Mouse (Mus musculus) C2C12 (cell line): Measurements from ENCODE around the gene Chil6. TPM values are rescaled to one million over a fixed set of nuclear protein-coding genes. Genes with fewer than 3 reads are reported as not detected.
A peak's percentile ranks its signal among the peaks of the same experiment; 100 is the strongest.

Source experiments
- H3K27me3 ChIP-seq: one replicate; pipeline ENCODE4 v1.6.1; 2011; ENCODE audit not compliant: control insufficient read depth, insufficient read depth, insufficient read length
- H3K36me3 ChIP-seq: one replicate; pipeline ENCODE4 v1.6.1; 2011; ENCODE audit not compliant: control insufficient read depth, insufficient read depth
- H3K4me3 ChIP-seq: one replicate; pipeline ENCODE4 v1.5.1; 2011; ENCODE audit warnings: mild to moderate bottlenecking, control low read depth; ENCODE audit not compliant: poor library complexity, insufficient read depth, severe bottlenecking
- H3K79me2 ChIP-seq: one replicate; pipeline ENCODE4 v1.6.1; 2011; ENCODE audit not compliant: control insufficient read depth, insufficient read depth
- H3K79me3 ChIP-seq: one replicate; pipeline ENCODE4 v1.6.1; 2011; ENCODE audit warnings: low read depth, control low read depth
- H3ac ChIP-seq: one replicate; pipeline ENCODE3; 2011; ENCODE audit warnings: low read depth; ENCODE audit not compliant: control insufficient read depth, insufficient read length
- CEBPB ChIP-seq: IDR thresholded peaks from one replicate; pipeline ENCODE4 v1.6.1; 2011; ENCODE audit warnings: low read depth, mild to moderate bottlenecking, control low read depth, moderate library complexity
- CTCF ChIP-seq: IDR thresholded peaks from one replicate; pipeline ENCODE4 v1.5.1; 2011; ENCODE audit not compliant: control insufficient read depth, insufficient read depth, insufficient read length
- FOSL1 ChIP-seq: IDR thresholded peaks from one replicate; pipeline ENCODE4 v1.8.0; 2011; ENCODE audit warnings: mild to moderate bottlenecking, low read length; ENCODE audit not compliant: poor library complexity, insufficient read depth, severe bottlenecking
- MAX ChIP-seq: IDR thresholded peaks from one replicate; pipeline ENCODE4 v1.6.1; 2011; ENCODE audit warnings: mild to moderate bottlenecking, control low read depth
- MYOD1 ChIP-seq: IDR thresholded peaks from one replicate; pipeline ENCODE4 v1.6.1; 2011; ENCODE audit warnings: low read depth; ENCODE audit not compliant: control insufficient read depth, insufficient read length
- MYOG ChIP-seq: IDR thresholded peaks from one replicate; pipeline ENCODE4 v1.6.1; 2011; ENCODE audit not compliant: control insufficient read depth, insufficient read length; ENCODE audit errors: extremely low read depth
- USF1 ChIP-seq: IDR thresholded peaks from one replicate; pipeline ENCODE4 v1.6.1; 2011; ENCODE audit warnings: low read depth, mild to moderate bottlenecking, control low read depth, moderate library complexity
- long read RNA-seq, 2 experiments: library from polyadenylated mRNA; unstranded; transcript quantifications; one replicate each; pipeline ENCODE4 v2.0.0; 2019 to 2020
- polyA plus RNA-seq: library from polyadenylated mRNA; unstranded; fragments of >200 nt; fragmentation: generic; extraction: Trizol; gene quantifications from one replicate; pipeline ENCODE4 v1.2.1, GENCODE M21; 2012; ENCODE audit warnings: missing spikeins

The Chil6 gene
- polyA plus RNA-seq: not detected
- long read RNA-seq, experiment 1: 0 reads
- long read RNA-seq, experiment 2: 0 reads

- Histone ChIP-seq H3K27me3 (no peaks in the 10 kb centered on the region), H3K79me2 (no peaks in the 10 kb centered on the region), H3K4me3 (no peak within 1 kb of the TSS), H3K36me3 (no peaks in the 10 kb centered on the region), H3ac (no peak within 1 kb of the TSS), H3K79me3 (no peaks in the 10 kb centered on the region)
- TF ChIP-seq CTCF (no peak), CEBPB (no peak), MYOG (no peak), MAX (no peak), USF1 (no peak), MYOD1 (no peak), FOSL1 (no peak)
Observed at GRCm38 (mm10) chr3:106406082-106406481, at the start of gene Chil6. Gene Chil6, minus strand, starts transcription at chr3:106406182.

- no peak overlapping the region for H3K4me3 ChIP-seq
- H3K79me2 ChIP-seq: no peaks in the 10 kb centered on the region
- no peaks in the 10 kb centered on the region for H3K27me3 ChIP-seq
- no peaks in the 10 kb centered on the region for H3K36me3 ChIP-seq
- no peaks in the 10 kb centered on the region for H3K79me3 ChIP-seq
- TF ChIP-seq MAX (no peak), CTCF (no peak), FOSL1 (no peak), CEBPB (no peak), USF1 (no peak), MYOD1 (no peak), MYOG (no peak)
- no peak overlapping the region for H3ac ChIP-seq
Observed at GRCm38 (mm10) chr3:106452616-106453015, 46.6 kb upstream of the Chil6 start.

- Histone ChIP-seq H3K79me2 (no peaks in the 10 kb centered on the region), H3K27me3 (no peaks in the 10 kb centered on the region), H3K36me3 (no peaks in the 10 kb centered on the region), H3K4me3 (no peak overlapping the region), H3ac (no peak overlapping the region), H3K79me3 (no peaks in the 10 kb centered on the region)
- no peak for TF ChIP-seq MYOG
- TF ChIP-seq MAX: no peak
Observed at GRCm38 (mm10) chr3:106449567-106449966, 43.6 kb upstream of the Chil6 start.

GRCm38 (mm10) chr3:106448995-106449394 is 43.0 kb upstream of the Chil6 start:
- Histone ChIP-seq H3ac (no peak overlapping the region), H3K4me3 (no peak overlapping the region), H3K36me3 (no peaks in the 10 kb centered on the region), H3K79me2 (no peaks in the 10 kb centered on the region), H3K27me3 (no peaks in the 10 kb centered on the region), H3K79me3 (no peaks in the 10 kb centered on the region)
- no peak for TF ChIP-seq CEBPB
- TF ChIP-seq MYOG: no peak
- no peak for TF ChIP-seq CTCF
- TF ChIP-seq USF1: no peak
- no peak for TF ChIP-seq FOSL1
- no peak for TF ChIP-seq MAX
- TF ChIP-seq MYOD1: no peak

GRCm38 (mm10) chr3:106448571-106448970 is 42.6 kb upstream of the Chil6 start:
- no peaks in the 10 kb centered on the region for H3K36me3 ChIP-seq
- no peaks in the 10 kb centered on the region for H3K27me3 ChIP-seq
- TF ChIP-seq MYOD1 (no peak), MAX (no peak), FOSL1 (no peak), USF1 (no peak), CEBPB (no peak), CTCF (peak; percentile 62), MYOG (no peak)
- no peaks in the 10 kb centered on the region for H3K79me3 ChIP-seq
- H3ac ChIP-seq: no peak overlapping the region
- H3K4me3 ChIP-seq: no peak overlapping the region
- no peaks in the 10 kb centered on the region for H3K79me2 ChIP-seq

Other genes with a start within 250 kb of the Chil6 start
- not detected for gene Chil3, start 238.6 kb downstream of the Chil6 start, polyA plus RNA-seq
- gene Chil4, start 186.7 kb downstream of the Chil6 start, polyA plus RNA-seq: not detected
- gene Dennd2d, start 76.2 kb upstream of the Chil6 start, polyA plus RNA-seq: 0.23 TPM
- 17.7 TPM for gene Dram2, start 141.6 kb upstream of the Chil6 start, polyA plus RNA-seq
- 21.1 TPM for gene Cept1, start 141.6 kb upstream of the Chil6 start, polyA plus RNA-seq